Mouse (Mus musculus) regulatory T cell (primary cell): ENCODE measurements around the gene Scn3a.

Source experiments
- in situ Hi-C: fragments of 300-600 bp; cut with MboI, MseI; formaldehyde crosslinking; loops from one replicate; pipeline ENCODE4 v1.15.1; 2025; ENCODE audit warnings: high pct_unique_total_duplicates

Scn3a gene

GRCm38 (mm10) chr2:65413746-65414145 lies 153.7 kb downstream of the Scn3a start:
- in situ Hi-C loops = loop anchor here (5.0 kb wide), 1 partner anchor 154 kb away; the partner anchor contains the start of gene Scn3a
